Mouse (Mus musculus) stomach, embryonic 15.5 days (tissue): ENCODE data around the gene Gpatch2l. TPM values are rescaled to one million over a fixed set of nuclear protein-coding genes. Genes with fewer than 3 reads are reported as not detected.

Experiments used
- ATAC-seq: fragments of 200-750 bp; cut with Nextera tagmentation; 2 replicates; pipeline ENCODE4 v1.8.0; 2017; ENCODE audit warnings: low read depth, moderate number of reproducible peaks, moderate TSS enrichment; ENCODE audit not compliant: insufficient read depth, low FRiP score
- H3K27ac ChIP-seq: fragments of 300-500 bp; sonication (generic); 2 replicates; pipeline ENCODE4 v1.5.1; 2015; ENCODE audit warnings: mild to moderate bottlenecking, inconsistent platforms
- H3K27me3 ChIP-seq: fragments of 300-500 bp; sonication (generic); replicated peaks from 2 replicates; pipeline ENCODE4 v1.6.1; 2015; ENCODE audit warnings: inconsistent platforms
- H3K36me3 ChIP-seq: fragments of 300-500 bp; sonication (generic); 2 replicates; pipeline ENCODE4 v1.6.1; 2015; ENCODE audit warnings: inconsistent platforms
- H3K4me1 ChIP-seq: fragments of 300-500 bp; sonication (generic); 2 replicates; pipeline ENCODE4 v1.6.1; 2015; ENCODE audit warnings: inconsistent platforms
- H3K4me2 ChIP-seq: fragments of 300-500 bp; sonication (generic); 2 replicates; pipeline ENCODE4 v1.6.1; 2015; ENCODE audit warnings: mild to moderate bottlenecking, inconsistent platforms
- H3K4me3 ChIP-seq: fragments of 300-500 bp; sonication (generic); replicated peaks from 2 replicates; pipeline ENCODE4 v1.5.1; 2015; ENCODE audit warnings: inconsistent platforms
- H3K9ac ChIP-seq: fragments of 300-500 bp; sonication (generic); 2 replicates; pipeline ENCODE4 v1.6.1; 2015; ENCODE audit warnings: inconsistent platforms
- H3K9me3 ChIP-seq: fragments of 300-500 bp; sonication (generic); 2 replicates; pipeline ENCODE4 v1.6.1; 2016; ENCODE audit warnings: inconsistent platforms
- WGBS: fragments of 180-500 bp; shearing (Covaris S2); methylation state at CpG from one replicate; pipeline ENCODE4 v1.1.7; 2015; 5-methylcytosine and 5-hydroxymethylcytosine counted together
- polyA plus RNA-seq: library from polyadenylated mRNA; unstranded; fragments of >200 nt; fragmentation: Nextera tagmentation; extraction: Ambion mirVana; gene quantifications from 2 replicates; pipeline ENCODE4 v1.2.1, GENCODE M21; 2015

The Gpatch2l gene
- polyA plus RNA-seq, 1 experiment from 2014 or later = 13.8 TPM

DNA sequence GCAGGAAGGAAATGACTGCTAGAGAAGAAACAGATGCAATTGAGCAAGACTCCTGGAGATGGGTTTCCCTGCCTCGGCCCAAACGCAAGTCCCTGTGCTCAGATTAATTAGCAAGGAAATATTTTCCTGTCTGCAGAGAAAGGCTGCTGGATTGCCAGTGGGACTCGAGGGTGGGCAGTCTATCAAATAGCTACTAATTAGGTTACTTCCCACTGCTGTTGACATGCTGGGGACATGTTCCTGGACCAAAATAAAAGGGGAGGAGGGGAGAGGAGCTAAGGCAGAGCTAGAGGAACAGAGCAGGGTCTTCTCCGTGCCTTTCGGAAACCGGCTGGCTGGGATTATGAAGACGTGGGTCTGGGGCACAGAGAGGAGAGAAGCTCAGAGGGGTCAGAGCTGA, 95.2 kb downstream of the Gpatch2l start:
- Histone ChIP-seq H3K27me3 (no peaks in the 10 kb centered on the region), H3K27ac (no peak overlapping the region), H3K9ac (no peak overlapping the region), H3K4me3 (no peak overlapping the region), H3K4me2 (no peak overlapping the region), H3K4me1 (no peaks in the 10 kb centered on the region), H3K36me3 (no peaks in the 10 kb centered on the region), H3K9me3 (no peaks in the 10 kb centered on the region)
- no peak for ATAC-seq
- 38% methylated on average over 7 of the region's 7 CpGs for WGBS

Other genes with a start within 250 kb of the Gpatch2l start
- 25.8 and 30.5 TPM in 2 replicates for gene Tgfb3, start 162.8 kb upstream of the Gpatch2l start, polyA plus RNA-seq
- 57.7 and 62.5 TPM in 2 replicates for gene Ift43, start 159.3 kb upstream of the Gpatch2l start, polyA plus RNA-seq
- 0.15 and 0.22 TPM in 2 replicates for gene Esrrb, start 119.3 kb downstream of the Gpatch2l start, polyA plus RNA-seq